Mouse (Mus musculus): ENCODE results near the gene Gm45837. TPM values are rescaled to one million over a fixed set of nuclear protein-coding genes. Genes with fewer than 3 reads are reported as not detected.

Gene Gm45837
- polyA plus RNA-seq, 1 experiment from 2014 or later, result 0.61 TPM

- H3K27ac ChIP-seq (ENCODE audit: low read depth, low read length), result no peak overlapping the region
- no peak overlapping the region for H3K4me3 ChIP-seq (ENCODE audit: low read length)
- no peak for ATAC-seq
- H3K9me3 ChIP-seq (ENCODE audit: control insufficient read depth, low read length), result no peaks in the 10 kb centered on the region
- WGBS, result 55% methylated on average over 6 of the region's 6 CpGs
- H3K4me2 ChIP-seq (ENCODE audit: low read length), result no peak overlapping the region
- H3K27me3 ChIP-seq (replicated peaks; ENCODE audit: control insufficient read depth, insufficient read depth, low read length), result no peaks in the 10 kb centered on the region
- no peaks in the 10 kb centered on the region for H3K4me1 ChIP-seq (ENCODE audit: control insufficient read depth, insufficient read depth, low read depth, low read length)
- no peak overlapping the region for H3K9ac ChIP-seq (ENCODE audit: low read depth, low read length)
- no peaks in the 10 kb centered on the region for H3K36me3 ChIP-seq (ENCODE audit: control insufficient read depth, insufficient read depth, low read length)
Observed at GRCm38 (mm10) chr7:101385331-101385733, 25.4 kb upstream of the Gm45837 start.

GRCm38 (mm10) chr7:101385866-101386452, 24.7 kb upstream of the Gm45837 start:
- Histone ChIP-seq H3K4me2 (ENCODE audit: low read length) (no peak overlapping the region), H3K4me1 (ENCODE audit: control insufficient read depth, insufficient read depth, low read depth, low read length) (no peaks in the 10 kb centered on the region), H3K9ac (ENCODE audit: low read depth, low read length) (no peak overlapping the region), H3K4me3 (ENCODE audit: low read length) (no peak overlapping the region), H3K27me3 (replicated peaks; ENCODE audit: control insufficient read depth, insufficient read depth, low read length) (no peaks in the 10 kb centered on the region), H3K27ac (ENCODE audit: low read depth, low read length) (no peak overlapping the region), H3K9me3 (ENCODE audit: control insufficient read depth, low read length) (no peaks in the 10 kb centered on the region), H3K36me3 (ENCODE audit: control insufficient read depth, insufficient read depth, low read length) (no peaks in the 10 kb centered on the region)
- WGBS, result 70% methylated on average over 10 of the region's 10 CpGs
- no peak for ATAC-seq

- Histone ChIP-seq H3K9ac (ENCODE audit: low read depth, low read length) (no peak overlapping the region), H3K27ac (ENCODE audit: low read depth, low read length) (no peak overlapping the region), H3K9me3 (ENCODE audit: control insufficient read depth, low read length) (no peaks in the 10 kb centered on the region), H3K27me3 (replicated peaks; ENCODE audit: control insufficient read depth, insufficient read depth, low read length) (no peaks in the 10 kb centered on the region), H3K4me2 (ENCODE audit: low read length) (no peak overlapping the region), H3K4me1 (ENCODE audit: control insufficient read depth, insufficient read depth, low read depth, low read length) (no peaks in the 10 kb centered on the region), H3K36me3 (ENCODE audit: control insufficient read depth, insufficient read depth, low read length) (no peaks in the 10 kb centered on the region), H3K4me3 (ENCODE audit: low read length) (no peak overlapping the region)
- ATAC-seq, result no peak
- 90% methylated on average over 6 of the region's 6 CpGs for WGBS
Observed at GRCm38 (mm10) chr7:101389256-101389655, 21.4 kb upstream of the Gm45837 start.

GRCm38 (mm10) chr7:101391909-101392479, 18.7 kb upstream of the Gm45837 start:
- no peaks in the 10 kb centered on the region for H3K4me1 ChIP-seq (ENCODE audit: control insufficient read depth, insufficient read depth, low read depth, low read length)
- no peaks in the 10 kb centered on the region for H3K27me3 ChIP-seq (replicated peaks; ENCODE audit: control insufficient read depth, insufficient read depth, low read length)
- H3K9me3 ChIP-seq (ENCODE audit: control insufficient read depth, low read length), result no peaks in the 10 kb centered on the region
- WGBS, result 88% methylated on average over 3 of the region's 4 CpGs
- no peak overlapping the region for H3K9ac ChIP-seq (ENCODE audit: low read depth, low read length)
- no peak overlapping the region for H3K4me3 ChIP-seq (ENCODE audit: low read length)
- no peaks in the 10 kb centered on the region for H3K36me3 ChIP-seq (ENCODE audit: control insufficient read depth, insufficient read depth, low read length)
- no peak for ATAC-seq
- H3K4me2 ChIP-seq (ENCODE audit: low read length), result no peak overlapping the region
- no peak overlapping the region for H3K27ac ChIP-seq (ENCODE audit: low read depth, low read length)

GRCm38 (mm10) chr7:101393015-101393414, 17.7 kb upstream of the Gm45837 start:
- no peaks in the 10 kb centered on the region for H3K27me3 ChIP-seq (replicated peaks; ENCODE audit: control insufficient read depth, insufficient read depth, low read length)
- 45% methylated on average over 4 of the region's 4 CpGs for WGBS
- no peak overlapping the region for H3K4me3 ChIP-seq (ENCODE audit: low read length)
- H3K36me3 ChIP-seq (ENCODE audit: control insufficient read depth, insufficient read depth, low read length), result no peaks in the 10 kb centered on the region
- H3K9me3 ChIP-seq (ENCODE audit: control insufficient read depth, low read length), result no peaks in the 10 kb centered on the region
- no peak overlapping the region for H3K4me2 ChIP-seq (ENCODE audit: low read length)
- no peak overlapping the region; the same call in 1 of the 2 replicates for H3K27ac ChIP-seq (ENCODE audit: low read depth, low read length)
- H3K4me1 ChIP-seq (ENCODE audit: control insufficient read depth, insufficient read depth, low read depth, low read length), result no peaks in the 10 kb centered on the region
- ATAC-seq, result no peak
- no peak overlapping the region for H3K9ac ChIP-seq (ENCODE audit: low read depth, low read length)

GRCm38 (mm10) chr7:101393694-101394504, 16.8 kb upstream of the Gm45837 start:
- Histone ChIP-seq H3K9me3 (ENCODE audit: control insufficient read depth, low read length) (no peaks in the 10 kb centered on the region), H3K9ac (ENCODE audit: low read depth, low read length) (no peak overlapping the region), H3K4me2 (ENCODE audit: low read length) (no peak overlapping the region)

GRCm38 (mm10) chr7:101394569-101394968, 16.1 kb upstream of the Gm45837 start:
- no peaks in the 10 kb centered on the region for H3K4me1 ChIP-seq (ENCODE audit: control insufficient read depth, insufficient read depth, low read depth, low read length)
- no peaks in the 10 kb centered on the region for H3K36me3 ChIP-seq (ENCODE audit: control insufficient read depth, insufficient read depth, low read length)
- no peak overlapping the region for H3K27ac ChIP-seq (ENCODE audit: low read depth, low read length)
- H3K9ac ChIP-seq (ENCODE audit: low read depth, low read length), result no peak overlapping the region
- no peaks in the 10 kb centered on the region for H3K27me3 ChIP-seq (replicated peaks; ENCODE audit: control insufficient read depth, insufficient read depth, low read length)
- no peak overlapping the region for H3K4me2 ChIP-seq (ENCODE audit: low read length)
- WGBS, result 71% methylated on average over 3 of the region's 3 CpGs
- no peak overlapping the region for H3K4me3 ChIP-seq (ENCODE audit: low read length)
- no peak for ATAC-seq
- H3K9me3 ChIP-seq (ENCODE audit: control insufficient read depth, low read length), result no peaks in the 10 kb centered on the region

More at GRCm38 (mm10) chr7:101393694-101394504, 16.8 kb upstream of the Gm45837 start:
- no peaks in the 10 kb centered on the region for H3K27me3 ChIP-seq (replicated peaks; ENCODE audit: control insufficient read depth, insufficient read depth, low read length)
- H3K27ac ChIP-seq (ENCODE audit: low read depth, low read length), result no peak overlapping the region
- H3K4me3 ChIP-seq (ENCODE audit: low read length), result no peak overlapping the region
- no peaks in the 10 kb centered on the region for H3K36me3 ChIP-seq (ENCODE audit: control insufficient read depth, insufficient read depth, low read length)
- no peak; the same call in 1 of the 2 replicates for ATAC-seq
- H3K4me1 ChIP-seq (ENCODE audit: control insufficient read depth, insufficient read depth, low read depth, low read length), result no peaks in the 10 kb centered on the region
- 45% methylated on average over 8 of the region's 8 CpGs for WGBS

- no peak for ATAC-seq
- no peak overlapping the region for H3K27ac ChIP-seq (ENCODE audit: low read depth, low read length)
- H3K9me3 ChIP-seq (ENCODE audit: control insufficient read depth, low read length), result no peaks in the 10 kb centered on the region
- WGBS, result 79% methylated on average over 2 of the region's 2 CpGs
- no peaks in the 10 kb centered on the region for H3K27me3 ChIP-seq (replicated peaks; ENCODE audit: control insufficient read depth, insufficient read depth, low read length)
- no peaks in the 10 kb centered on the region for H3K36me3 ChIP-seq (ENCODE audit: control insufficient read depth, insufficient read depth, low read length)
- H3K4me2 ChIP-seq (ENCODE audit: low read length), result no peak overlapping the region
- H3K4me3 ChIP-seq (ENCODE audit: low read length), result no peak overlapping the region
- no peak overlapping the region for H3K9ac ChIP-seq (ENCODE audit: low read depth, low read length)
- H3K4me1 ChIP-seq (ENCODE audit: control insufficient read depth, insufficient read depth, low read depth, low read length), result no peaks in the 10 kb centered on the region
Observed at GRCm38 (mm10) chr7:101395471-101395870, 15.2 kb upstream of the Gm45837 start.

- H3K9ac ChIP-seq (ENCODE audit: low read depth, low read length), result no peak overlapping the region
- H3K4me2 ChIP-seq (ENCODE audit: low read length), result no peak overlapping the region
- no peak overlapping the region for H3K4me3 ChIP-seq (ENCODE audit: low read length)
- no peaks in the 10 kb centered on the region for H3K27me3 ChIP-seq (replicated peaks; ENCODE audit: control insufficient read depth, insufficient read depth, low read length)
- WGBS, result 89% methylated on average over 4 of the region's 4 CpGs
- no peaks in the 10 kb centered on the region for H3K4me1 ChIP-seq (ENCODE audit: control insufficient read depth, insufficient read depth, low read depth, low read length)
- no peak for ATAC-seq
- H3K36me3 ChIP-seq (ENCODE audit: control insufficient read depth, insufficient read depth, low read length), result no peaks in the 10 kb centered on the region
- H3K27ac ChIP-seq (ENCODE audit: low read depth, low read length), result no peak overlapping the region
- no peaks in the 10 kb centered on the region for H3K9me3 ChIP-seq (ENCODE audit: control insufficient read depth, low read length)
Observed at GRCm38 (mm10) chr7:101397175-101397574, 13.5 kb upstream of the Gm45837 start.

Measured in hindbrain, embryonic 16.5 days (tissue).